Mouse (Mus musculus) heart, adult 18-20 months (tissue): Measurements from ENCODE around the gene Lrp5. TPM values are rescaled to one million over a fixed set of nuclear protein-coding genes. Genes with fewer than 3 reads are reported as not detected.
"Not testable (repeated sequence)": the region's sequence is repeated elsewhere in the genome, so short reads cannot be mapped to it uniquely, and the experiment has no call there.

ENCODE experiments used
- DNase-seq, 2 experiments: peaks; one replicate each; pipeline ENCODE4 v3.0.0; 2021 to 2022; ENCODE audit warnings: mixed read lengths in 1 of 2
- total RNA-seq, 2 experiments: library from RNA; stranded (reverse); gene quantifications; 2 replicates each; pipeline ENCODE4 v1.2.3; 2021

The Lrp5 gene
- total RNA-seq, 2 experiments from 2014 or later: 46.5 to 49.3 TPM

DNA sequence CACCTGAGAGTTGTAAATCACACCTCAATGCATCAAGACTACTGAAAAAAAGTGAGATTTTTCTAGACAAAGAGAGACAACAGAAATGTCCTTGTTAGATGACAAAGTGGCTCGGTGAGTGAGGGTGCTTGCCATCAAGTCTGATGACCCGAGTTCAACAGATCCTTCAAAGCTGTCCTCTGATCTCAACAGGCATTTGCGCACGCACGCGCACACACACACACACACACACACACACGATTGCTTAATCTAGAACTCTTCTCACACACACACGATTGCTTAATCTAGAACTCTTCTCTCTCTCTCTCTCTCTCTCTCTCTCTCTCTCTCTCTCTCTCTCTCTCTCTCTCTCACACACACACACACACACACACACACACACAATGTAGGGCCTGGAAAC lies 9.6 kb upstream of the Lrp5 start:
- DNase-seq: no peak

DNA sequence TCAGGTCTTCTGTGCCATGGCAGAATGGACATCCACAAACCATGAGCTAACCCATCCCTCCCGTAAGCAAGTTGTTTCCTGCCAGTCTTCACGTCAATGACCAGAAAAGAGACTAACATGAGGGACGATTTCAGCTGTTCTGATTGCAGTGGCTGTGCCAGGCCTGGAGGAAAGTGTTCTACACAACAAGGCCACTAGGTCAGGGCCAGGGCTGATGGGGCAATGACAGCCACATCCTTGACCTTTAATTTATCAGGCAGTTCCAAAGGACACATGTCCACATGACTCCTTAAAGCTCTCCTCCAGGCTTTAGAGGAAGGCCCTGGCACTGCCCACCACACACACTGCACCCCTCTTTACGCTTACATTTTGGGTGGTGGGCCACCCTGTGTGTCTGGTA lies 9.1 kb upstream of the Lrp5 start:
- no peak for DNase-seq

DNA sequence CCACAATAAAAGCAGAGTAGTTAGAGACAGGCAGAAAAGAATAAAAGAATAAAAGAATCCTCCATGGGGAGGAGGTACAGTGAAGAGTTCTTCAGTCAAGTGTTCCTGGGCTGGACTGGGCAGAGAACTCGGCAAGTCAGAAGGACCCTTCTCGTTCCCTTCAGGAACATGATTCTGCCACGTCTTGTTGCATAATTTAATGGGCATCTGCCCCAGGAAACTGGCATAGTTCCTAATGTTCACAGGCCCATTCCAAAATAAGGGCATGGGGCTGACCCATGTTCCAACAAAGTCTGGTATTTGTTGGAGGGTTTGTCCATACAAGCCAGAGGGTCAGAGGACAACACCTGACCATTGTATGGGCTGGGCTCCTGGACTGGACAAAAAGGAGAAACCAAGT lies 8.6 kb upstream of the Lrp5 start:
- DNase-seq: no peak

DNA sequence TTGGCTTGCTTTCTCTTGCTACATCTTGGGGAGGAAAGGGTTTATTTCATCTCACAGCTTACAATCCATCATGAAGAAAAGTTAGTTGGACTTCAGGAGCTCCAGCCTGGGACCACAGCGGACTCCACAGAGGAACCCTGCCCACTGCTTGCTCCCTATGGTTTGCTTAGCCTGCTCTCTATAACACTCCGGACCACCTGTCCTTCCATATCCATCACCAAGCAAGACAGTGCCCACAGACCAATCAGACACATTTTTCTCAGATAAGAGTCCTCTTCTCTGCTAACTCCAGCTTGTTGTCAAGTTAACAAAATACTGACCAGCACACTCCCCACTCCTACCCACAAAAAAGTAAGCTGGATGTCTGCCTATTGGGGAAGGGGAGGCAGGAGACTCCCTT lies 8.1 kb upstream of the Lrp5 start:
- DNase-seq: no peak

DNA sequence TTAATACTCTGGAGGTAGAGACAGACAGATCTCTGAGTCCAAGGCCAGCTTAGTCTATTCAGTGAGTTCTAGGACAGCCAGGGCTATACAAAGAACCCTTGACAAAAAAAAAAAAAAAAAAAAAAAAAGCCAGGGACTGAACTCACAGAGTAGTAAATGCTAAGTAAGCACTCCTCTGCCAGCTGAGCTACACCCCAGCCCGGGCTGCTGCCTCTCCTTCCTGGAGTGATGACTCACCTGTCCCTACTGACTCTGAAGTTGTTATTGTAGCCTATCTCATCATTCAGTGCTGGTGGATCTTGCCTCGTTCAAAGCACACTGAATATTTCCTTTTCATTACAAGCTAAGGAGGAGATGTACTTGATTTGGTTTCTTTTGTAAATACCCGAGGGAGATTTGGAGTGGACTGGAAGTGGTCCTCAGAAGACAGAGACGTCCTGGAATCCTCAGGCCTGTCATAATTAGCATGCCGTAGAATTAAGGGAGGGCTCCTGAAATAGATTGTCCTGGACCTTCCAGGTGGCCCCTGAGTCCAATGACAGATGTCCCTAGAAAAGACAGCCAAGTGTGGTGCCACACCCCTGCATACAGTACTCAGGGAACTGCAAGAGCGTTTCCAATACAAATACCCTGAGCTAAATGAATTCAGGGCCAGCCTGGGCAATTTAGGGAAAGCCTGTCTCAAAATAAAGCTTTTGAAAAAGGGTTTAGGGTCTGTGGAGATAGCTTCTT lies 6.2 kb upstream of the Lrp5 start:
- no peak for DNase-seq

DNA sequence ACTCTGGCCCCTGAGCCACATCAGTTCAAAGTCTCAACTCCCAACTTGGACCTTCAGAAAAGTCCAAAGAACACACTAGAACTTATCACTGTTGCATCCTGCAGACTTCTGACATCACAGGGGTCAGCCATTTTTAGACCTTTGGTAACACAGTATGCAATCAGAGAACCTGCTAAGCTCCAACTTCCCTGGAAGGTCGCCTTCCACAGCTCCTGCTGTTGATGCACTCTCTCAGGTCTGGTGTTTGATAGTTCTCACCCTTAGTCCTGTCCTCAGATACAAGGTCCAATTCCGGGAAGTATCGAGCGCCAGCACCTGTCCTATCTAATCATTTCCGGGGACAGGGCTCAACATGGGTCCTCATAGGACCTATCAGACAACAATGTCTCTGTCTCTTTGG lies 5.0 kb upstream of the Lrp5 start:
- DNase-seq: no peak

DNA sequence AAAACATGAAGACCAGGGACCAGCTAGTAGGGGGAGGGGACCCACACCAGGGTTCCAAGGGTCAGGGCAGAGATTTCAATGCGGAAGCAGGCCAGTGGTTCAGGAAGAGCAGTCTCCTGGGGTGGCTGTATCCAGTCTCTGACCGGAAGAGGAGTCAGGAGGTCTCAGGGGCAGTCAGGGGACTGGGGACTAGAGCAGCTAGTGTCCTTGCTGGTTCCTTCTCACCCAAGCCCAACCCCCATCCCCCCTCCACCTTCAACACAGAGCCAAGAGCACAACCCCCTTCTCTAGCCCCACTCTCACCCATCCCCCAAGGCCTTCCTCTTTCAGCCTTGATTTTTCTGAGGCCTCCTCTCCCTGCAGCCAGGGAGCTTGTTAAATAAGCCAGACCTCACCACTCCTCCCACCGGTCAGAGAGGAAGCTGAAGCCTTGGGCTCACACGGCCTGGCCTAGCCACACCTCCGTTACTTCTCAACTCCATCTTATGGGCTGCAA lies 1.4 kb upstream of the Lrp5 start:
- peak in 1 of 2 experiments; percentile 65 for DNase-seq

DNA sequence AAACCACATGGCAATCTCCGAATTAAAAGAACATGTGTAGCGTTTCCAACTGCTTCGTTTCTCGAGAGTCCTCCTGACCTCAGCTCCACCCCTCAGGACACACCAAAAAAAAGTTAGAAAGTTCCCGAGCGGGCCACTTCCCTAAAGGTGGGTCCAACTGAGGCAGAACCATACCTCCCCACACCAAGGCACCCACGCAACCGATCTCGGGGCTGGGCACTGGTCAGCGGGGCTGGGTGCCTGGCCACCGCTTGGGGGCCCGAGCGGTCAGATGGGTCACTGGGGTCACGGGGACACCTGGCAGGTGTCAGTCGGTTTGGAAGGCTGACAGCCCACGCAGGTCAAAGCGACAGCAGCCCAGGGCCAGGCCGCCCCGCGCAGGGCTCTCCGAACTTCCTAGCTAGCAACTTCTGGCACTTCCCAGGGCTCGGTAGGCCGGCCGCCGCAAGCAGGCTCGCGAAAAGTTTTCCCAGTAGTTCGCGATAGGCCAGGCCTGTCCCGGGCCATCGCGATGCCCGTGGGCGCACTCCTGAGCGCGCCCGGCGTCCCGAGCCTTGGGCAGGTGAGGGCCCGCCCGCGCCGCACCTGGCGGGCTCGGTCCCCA lies 651 bp downstream of the Lrp5 start:
- peak; percentile 41 to 58 for DNase-seq

DNA sequence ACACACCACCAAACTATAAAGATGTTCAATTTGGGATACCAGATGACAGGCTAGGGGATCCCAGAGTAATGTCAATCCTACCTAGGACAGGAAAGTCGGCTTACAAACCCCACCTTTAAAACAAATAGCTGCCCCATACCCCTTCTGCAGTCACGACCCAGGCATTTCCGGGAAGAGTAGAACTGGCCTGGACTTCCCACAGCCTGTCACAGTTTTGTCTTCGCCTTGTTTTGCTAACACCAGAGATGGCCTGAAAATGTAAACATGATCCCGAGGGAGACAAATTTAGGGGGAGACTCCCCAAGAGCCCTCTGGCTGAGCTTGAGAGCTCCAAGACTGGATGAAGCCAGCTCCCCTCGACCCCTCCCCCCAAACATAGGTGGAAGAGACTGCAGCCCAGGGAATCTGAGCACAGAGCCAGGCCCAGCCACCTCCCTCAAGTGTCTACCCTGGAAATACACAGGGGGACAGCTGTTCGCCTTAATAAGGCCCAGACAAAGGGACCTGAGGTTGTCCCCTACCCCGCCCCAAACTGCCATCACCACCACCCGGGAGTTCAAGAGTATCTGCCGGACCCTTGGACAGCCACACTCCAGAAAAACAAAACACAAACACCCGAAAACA lies 1.3 kb downstream of the Lrp5 start:
- peak in 1 of 2 experiments; percentile 55 for DNase-seq

DNA sequence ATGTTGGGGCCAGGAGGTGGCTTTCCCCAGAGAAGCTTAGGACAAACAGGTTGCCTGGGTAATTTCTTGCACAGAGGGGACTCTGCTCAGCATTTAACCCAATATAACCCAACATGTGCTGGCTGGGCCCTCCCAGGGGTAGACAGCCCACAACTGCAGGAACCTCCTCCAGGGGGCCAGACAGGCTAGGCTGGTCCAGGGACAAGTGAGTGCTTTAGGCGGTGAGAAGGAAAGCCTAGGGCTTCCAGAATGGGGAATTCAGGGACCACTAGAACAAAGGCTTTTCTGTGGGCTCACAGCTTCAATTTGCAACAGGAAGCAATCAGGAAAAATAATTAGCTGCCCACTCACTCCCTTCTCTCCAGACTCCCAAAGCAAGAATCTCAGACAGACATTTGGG lies 1.9 kb downstream of the Lrp5 start:
- DNase-seq: no peak

DNA sequence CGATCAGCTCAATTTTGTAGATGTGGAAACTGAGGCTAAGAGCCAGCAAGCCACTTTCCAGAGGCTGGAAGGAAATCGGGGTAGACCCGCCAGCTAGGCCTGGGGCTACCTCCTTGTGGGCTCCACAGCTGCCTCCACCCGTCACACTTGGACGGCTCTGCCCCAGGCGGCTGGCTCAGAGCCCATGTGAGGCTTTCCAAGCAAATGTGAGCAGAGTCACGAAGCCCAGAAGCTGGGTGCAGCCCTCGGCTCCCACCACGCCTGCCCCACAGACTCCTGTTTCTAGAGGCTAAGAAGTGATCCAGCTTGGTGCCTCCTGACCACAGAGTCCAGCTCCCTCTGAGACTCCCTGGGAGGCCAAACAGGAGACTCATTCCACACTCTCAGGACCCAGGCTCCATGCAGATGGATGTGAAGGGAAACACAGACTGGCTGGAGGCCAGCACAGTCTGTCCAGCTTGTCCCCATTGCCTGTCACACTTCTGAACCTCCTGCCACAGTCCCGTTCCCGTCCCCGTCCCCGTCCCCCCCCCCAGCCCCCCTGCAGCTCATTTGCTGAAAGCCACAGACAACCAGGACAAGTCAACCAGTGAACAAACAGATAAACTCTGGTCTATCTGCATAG lies 4.9 kb downstream of the Lrp5 start:
- DNase-seq: peak; percentile 95

DNA sequence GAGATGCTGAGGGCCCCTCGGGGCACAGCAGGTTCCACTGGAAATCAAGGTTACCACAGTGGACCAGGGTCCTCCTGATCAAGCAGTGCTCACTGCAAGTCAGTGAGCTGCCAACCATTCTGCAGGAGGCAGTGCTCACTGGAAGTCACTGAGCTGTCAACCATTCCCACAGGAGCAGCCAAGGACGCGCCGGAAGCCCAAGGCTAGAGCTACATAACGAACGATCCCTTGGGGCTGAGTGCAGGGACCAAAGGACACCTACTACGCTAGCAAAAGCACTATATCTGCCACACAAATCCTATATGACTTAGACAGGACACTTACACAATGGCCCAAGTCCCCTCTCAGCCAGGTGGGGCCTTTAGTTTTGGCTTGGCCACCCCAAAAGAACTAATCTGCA lies 5.6 kb downstream of the Lrp5 start:
- peak in 1 of 2 experiments; percentile 66 for DNase-seq

DNA sequence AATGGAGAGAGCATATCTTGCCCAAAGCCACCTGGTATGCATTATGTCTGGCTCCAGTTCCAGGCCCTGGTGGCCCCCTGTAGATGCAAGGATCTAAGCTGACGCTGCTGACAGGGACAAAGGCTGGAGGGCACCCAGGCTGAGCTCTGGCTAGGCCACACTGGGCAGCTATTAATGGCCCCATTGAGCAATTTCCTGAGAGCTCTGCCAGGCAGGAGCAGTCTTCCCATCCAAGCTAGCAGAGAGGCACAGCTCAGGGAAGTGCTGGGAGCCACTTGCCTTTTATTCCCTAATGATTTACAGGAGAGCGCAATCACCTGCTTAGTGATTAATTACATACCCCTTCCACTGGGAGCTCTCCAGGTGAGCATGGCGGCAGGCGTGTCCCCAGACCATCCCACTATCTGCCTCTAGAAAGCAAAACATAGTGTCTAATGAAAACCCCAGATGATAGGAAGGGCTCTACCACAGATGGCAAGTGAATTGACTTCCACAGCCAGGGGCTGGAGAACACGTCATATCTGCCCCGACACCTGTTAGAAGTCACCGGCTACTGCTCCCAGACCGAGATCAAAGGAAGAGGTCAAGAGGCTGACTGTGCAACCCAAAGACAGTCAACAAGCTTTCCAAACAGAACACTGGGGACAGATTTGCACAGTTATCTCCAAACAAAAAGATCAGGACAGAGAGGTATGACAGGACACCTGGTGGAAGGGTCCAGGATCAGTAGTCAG lies 12.1 kb downstream of the Lrp5 start:
- DNase-seq: peak; percentile 77 to 85

DNA sequence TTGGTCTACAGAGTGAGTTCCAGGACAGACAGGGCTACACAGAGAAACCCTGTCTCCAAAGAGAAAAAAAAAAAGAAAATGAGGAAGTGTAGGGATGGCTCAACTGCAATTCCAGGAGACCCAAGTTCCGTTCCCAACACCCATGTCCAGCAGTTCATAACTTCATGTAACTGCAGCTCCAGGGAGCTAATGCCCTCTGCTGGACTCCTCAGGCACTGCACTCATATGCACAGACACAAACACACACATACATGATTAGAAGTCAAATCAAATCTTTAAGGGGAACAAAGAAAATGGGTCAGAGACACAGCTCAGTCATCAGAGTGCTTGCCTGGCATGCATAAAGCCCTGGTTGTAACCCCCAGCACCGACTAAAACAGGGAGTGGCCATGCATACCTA lies 13.2 kb downstream of the Lrp5 start:
- no peak for DNase-seq

DNA sequence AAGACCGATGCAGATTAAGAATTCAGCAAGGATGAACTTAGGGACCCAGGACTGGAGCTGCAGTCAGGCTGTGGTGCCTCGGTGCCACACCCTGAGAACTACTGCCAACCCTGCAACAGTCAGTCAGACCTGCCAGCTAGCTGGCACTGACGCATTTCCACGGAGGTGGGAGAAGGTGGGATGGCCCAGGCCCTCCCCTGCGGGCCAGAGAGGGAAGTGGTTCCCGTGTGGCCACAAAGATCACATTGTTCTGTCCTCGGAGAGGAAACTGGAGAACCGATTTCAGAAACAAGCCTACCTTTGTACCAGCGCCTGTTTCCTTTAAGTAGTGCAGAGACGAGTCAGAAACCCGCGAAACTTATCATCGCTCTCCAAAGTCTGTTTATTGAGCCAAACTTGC lies 17.3 kb downstream of the Lrp5 start:
- peak; percentile 71 to 85 for DNase-seq

DNA sequence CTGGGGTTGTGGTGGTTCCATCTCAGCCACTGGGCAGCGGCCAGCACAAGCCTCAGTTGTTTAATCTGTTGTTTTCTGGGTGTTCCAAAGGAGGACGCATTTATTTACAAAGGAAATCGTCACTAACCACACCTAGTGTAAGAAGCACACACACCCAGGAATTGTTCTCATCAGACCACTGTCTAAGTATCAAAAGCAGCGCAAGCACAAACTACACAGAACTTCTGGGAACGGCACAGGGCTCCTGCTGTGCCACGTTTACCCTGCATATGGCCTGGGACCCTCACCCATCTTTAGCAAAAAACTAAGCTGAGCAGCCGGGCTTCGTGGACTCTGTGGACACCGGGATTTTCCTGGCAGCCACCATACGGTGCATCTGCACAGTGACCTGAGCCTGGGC lies 17.8 kb downstream of the Lrp5 start:
- DNase-seq: peak in 1 of 2 experiments; percentile 47

DNA sequence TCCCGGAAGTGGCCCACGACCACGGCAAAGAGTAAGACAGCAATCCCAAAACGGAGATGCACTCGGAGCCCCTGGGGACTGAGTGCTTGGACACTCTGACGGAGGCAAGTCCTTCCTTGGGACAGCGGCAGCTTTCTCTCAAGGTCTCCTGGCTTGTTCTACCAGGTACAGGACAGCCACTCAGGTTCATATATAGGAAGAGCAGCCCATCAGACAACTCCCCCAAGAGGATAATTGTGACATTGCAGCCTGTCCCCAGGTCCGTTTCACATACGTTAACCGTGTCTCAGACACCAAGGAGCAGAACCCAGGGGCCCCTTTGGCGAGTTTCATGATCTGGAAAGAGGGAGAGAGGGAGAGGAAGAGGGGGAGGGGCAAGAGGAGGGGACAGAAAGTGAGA lies 18.4 kb downstream of the Lrp5 start:
- DNase-seq: no peak

DNA sequence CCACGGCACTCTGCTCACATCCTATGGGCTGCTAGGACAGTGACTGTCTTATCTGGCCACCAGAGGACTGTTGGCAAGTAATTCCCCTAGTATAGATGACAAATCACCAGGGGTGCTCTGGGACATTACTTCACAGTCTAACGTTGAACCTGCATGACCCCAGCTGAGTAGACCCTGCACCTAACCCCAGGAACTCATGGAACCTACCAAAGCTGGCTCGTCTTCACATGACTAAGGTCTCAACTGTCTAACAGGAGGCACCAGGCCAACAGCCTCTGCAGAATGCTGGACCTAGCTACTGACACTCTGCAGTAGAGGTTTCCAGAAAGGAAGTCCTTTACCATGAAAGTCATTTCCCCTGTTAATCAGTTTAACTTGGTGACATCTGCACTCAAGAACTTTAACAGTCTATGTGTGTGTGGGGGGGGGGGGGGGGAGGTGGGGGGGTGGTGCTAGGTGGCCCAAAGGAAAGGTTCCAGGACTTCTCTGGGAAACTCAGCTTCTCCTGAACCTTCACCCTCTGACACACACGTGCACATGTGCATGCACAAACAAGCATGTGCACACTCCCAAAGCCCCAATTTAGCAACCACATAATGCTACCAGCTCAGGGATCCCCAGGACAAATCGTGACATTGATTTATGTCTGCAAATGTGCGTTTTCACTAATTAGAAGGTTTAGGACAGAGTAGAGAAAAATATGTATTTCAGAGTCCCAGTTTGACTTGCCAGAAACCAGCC lies 19.0 kb downstream of the Lrp5 start:
- DNase-seq: peak; percentile 63 to 70

DNA sequence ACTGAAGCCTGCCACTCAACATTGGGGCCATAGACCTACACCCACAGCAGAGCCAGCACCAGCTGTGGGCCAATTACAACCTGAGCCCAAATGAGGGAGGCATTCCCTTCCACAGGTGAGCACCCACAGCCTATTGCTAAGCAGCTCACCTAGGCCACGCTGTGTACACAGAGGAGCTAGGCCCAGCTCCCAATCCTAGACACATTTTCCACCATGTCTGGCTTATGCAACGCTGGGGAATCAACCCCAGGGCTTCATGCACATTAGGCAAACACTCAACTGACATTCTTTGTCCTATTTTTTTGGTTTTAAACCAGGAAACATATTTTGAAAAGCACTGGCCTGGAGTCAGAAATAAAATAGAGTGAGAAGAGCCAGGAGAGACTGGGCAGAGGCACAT lies 19.7 kb downstream of the Lrp5 start:
- peak in 1 of 2 experiments; percentile 31 for DNase-seq

DNA sequence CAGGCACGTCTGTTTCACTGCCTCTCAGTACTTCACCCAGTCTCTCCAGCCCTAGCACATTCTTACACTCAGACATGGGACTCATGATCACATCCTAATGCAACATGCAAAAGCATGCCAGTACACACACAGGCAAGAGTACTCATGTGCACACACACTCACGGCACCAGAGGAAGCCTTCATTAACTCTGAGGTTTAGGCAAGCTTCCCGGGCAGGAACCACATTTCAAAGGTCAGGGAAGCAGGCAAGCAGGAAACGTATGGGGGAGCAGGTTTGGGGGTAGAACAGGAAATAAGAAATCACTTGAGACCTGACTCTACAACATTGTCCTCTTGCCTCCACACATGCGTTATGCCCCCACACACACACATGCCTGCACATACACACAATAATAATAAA lies 20.9 kb downstream of the Lrp5 start:
- DNase-seq: peak; percentile 49 to 60

DNA sequence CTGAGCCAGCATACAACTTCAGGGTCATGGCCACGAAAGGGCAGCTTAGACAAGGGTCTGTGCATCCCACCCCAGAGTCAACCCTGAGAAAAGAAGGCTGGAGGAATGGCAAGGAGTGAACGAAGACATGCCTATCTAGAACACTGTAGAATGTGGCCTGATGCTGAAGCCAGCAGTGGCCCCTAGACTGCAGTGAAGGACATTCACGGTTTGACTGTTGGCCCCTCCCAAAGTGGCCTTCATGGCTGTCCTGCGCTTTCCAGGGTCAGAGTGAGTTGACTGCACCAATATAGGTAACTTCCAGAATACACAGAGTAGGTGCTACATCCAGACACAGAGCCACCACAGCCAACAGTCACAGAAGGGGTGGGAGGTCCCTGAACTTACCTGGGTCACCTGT lies 28.4 kb downstream of the Lrp5 start:
- no peak for DNase-seq

DNA sequence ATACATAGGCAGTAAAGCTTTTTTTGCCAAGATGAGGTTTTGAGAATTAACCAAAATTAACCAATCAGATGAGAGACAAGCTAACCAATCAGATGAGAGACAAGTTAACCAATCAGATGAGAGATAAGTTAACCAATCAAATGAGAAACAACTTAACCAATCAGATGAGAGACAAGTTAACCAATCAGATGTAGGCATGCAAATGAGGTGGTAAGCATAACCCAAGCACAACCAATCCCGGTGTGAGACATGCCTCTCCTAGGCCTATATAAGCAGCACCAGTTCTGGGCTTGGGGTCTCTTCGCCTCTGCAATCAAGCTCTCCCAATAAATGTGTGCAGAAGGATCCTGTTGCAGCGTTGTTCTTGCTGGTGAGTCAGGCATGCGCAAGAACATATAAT lies 29.3 kb downstream of the Lrp5 start:
- not testable (repeated sequence) for DNase-seq
